Mouse (Mus musculus): ENCODE data around the gene Ankrd53. TPM values are rescaled to one million over a fixed set of nuclear protein-coding genes. Genes with fewer than 3 reads are reported as not detected.
A peak's percentile ranks its signal among the peaks of the same experiment; 100 is the strongest.
"Not testable (repeated sequence)": the region's sequence is repeated elsewhere in the genome, so short reads cannot be mapped to it uniquely, and the experiment has no call there.

Gene Ankrd53
- polyA plus RNA-seq, 1 experiment from 2014 or later, result 0.21 TPM

DNA sequence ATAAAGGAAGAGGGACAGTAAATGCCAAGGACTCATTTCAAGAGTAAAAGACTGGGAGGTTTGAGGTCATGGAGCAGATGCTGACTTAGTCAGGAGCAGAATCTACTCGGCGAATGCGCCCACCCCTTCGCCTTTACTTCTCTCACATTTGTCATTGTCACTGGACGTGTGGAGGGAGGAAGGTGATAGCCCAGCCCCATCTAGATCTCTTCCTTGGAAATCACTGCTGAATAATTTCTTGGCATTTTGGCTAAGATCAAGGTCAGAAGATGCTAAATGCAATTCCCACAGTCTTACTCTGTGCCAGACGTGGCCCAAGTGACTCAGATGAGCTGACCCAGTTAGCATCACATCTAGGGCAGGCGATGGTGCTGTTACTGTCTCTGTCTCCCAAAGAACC, 15.9 kb downstream of the Ankrd53 start:
- no peak overlapping the region for H3K4me3 ChIP-seq (ENCODE audit: low read depth, low read length)

DNA sequence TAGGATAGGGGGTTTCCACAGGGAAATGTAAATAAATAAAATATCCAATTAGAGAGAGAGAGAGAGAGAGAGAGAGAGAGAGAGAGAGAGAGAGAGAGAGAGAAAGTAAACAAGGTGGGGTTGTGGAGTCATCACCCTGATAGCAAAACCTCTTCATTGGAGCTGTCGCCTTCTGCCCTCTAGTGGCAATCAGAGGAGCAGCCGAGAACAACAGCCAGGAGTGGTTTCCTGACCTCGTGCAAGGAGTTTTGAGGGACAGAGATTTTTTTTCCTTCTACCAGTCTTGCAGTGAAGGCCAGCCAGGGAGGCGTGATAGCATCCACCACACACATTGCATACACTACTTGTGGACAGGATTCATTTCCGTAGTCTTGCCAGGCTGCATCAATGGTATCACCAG, 16.6 kb downstream of the Ankrd53 start:
- H3K27ac ChIP-seq (ENCODE audit: low read depth), result no peak overlapping the region
- no peak overlapping the region for H3K9ac ChIP-seq
- DNase-seq (peak; percentile 78), ATAC-seq (ENCODE audit: insufficient read depth) (no peak)
- no peak overlapping the region for H3K4me3 ChIP-seq (ENCODE audit: low read depth, low read length)
- WGBS, result 6% methylated on average over 5 of the region's 5 CpGs
- peak; percentile 81 for TF ChIP-seq CTCF (IDR thresholded peaks at IDR 0.05; ENCODE audit: low read depth)
- H3K27me3 ChIP-seq (ENCODE audit: insufficient read depth, low read length), result no peaks in the 10 kb centered on the region
- no peaks in the 10 kb centered on the region for H3K9me3 ChIP-seq (ENCODE audit: low read depth, low read length)
- peaks cover 7% of the 10 kb centered on the region; the same call in 1 of the 2 replicates for H3K4me1 ChIP-seq (ENCODE audit: insufficient read depth)
- no peak overlapping the region for H3K4me2 ChIP-seq
- H3K36me3 ChIP-seq (ENCODE audit: insufficient read depth), result no peaks in the 10 kb centered on the region

More for the DNA sequence above, 15.9 kb downstream of the Ankrd53 start:
- WGBS, result 56% methylated on average over 7 of the region's 7 CpGs
- no peak overlapping the region for H3K9ac ChIP-seq
- H3K4me2 ChIP-seq, result no peak overlapping the region
- peaks cover 7% of the 10 kb centered on the region; the same call in 1 of the 2 replicates for H3K4me1 ChIP-seq (ENCODE audit: insufficient read depth)
- H3K27ac ChIP-seq (ENCODE audit: low read depth), result no peak overlapping the region
- H3K36me3 ChIP-seq (ENCODE audit: insufficient read depth), result peaks cover 5% of the 10 kb centered on the region; the same call in 1 of the 2 replicates
- no peaks in the 10 kb centered on the region for H3K9me3 ChIP-seq (ENCODE audit: low read depth, low read length)
- TF ChIP-seq CTCF (IDR thresholded peaks at IDR 0.05; ENCODE audit: low read depth), result no peak
- H3K27me3 ChIP-seq (ENCODE audit: insufficient read depth, low read length), result no peaks in the 10 kb centered on the region
- DNase-seq, result no peak
- ATAC-seq (ENCODE audit: insufficient read depth), result no peak

DNA sequence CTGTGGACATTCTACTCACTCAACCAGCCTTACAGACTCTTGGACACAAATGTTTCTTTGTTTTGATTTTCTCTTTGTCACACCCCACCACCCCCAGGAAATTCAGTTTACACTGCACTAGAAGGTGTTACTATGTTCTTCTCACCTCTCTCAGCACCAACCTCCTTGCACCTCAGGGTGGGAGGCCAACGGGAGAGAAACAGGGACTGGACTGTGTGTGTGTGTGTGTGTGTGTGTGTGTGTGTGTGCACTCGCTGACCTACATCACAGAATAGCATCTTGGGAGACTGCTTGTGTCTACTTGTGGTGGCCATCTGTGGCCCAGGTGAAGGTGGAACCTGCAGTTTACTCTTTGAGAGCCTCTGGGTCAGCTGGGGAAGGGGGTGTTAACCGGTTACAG, 24.0 kb downstream of the Ankrd53 start:
- Histone ChIP-seq H3K4me3 (ENCODE audit: low read depth, low read length) (no peak overlapping the region), H3K4me1 (ENCODE audit: insufficient read depth) (no peaks in the 10 kb centered on the region), H3K9ac (no peak overlapping the region), H3K27ac (ENCODE audit: low read depth) (no peak overlapping the region), H3K4me2 (no peak overlapping the region), H3K9me3 (ENCODE audit: low read depth, low read length) (no peaks in the 10 kb centered on the region), H3K36me3 (ENCODE audit: insufficient read depth) (no peaks in the 10 kb centered on the region), H3K27me3 (ENCODE audit: insufficient read depth, low read length) (no peaks in the 10 kb centered on the region)
- no peak for ATAC-seq (ENCODE audit: insufficient read depth)
- WGBS, result 49% methylated on average over 3 of the region's 3 CpGs
- no peak for DNase-seq
- no peak for TF ChIP-seq CTCF (IDR thresholded peaks at IDR 0.05; ENCODE audit: low read depth)

DNA sequence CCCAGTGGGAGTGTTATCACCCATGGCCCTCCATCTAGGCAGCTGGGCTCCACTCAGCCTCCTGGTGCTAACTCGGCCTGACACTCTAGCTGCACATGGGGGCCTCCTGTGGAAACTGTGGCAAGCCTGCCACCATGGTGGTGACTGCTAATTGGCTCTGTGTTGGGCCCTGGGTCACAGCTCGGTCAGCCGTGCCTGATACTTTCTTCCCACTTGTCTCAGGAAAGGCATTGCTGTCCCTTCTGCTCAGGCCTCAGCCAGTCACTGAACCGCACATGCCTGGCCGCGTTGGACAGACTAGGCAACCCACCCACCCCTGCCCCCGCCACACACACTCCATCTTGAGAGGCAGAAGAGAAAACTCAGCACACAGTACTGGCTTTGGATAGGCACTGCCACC, 26.1 kb downstream of the Ankrd53 start:
- WGBS, result 65% methylated on average over 7 of the region's 7 CpGs
- no peak overlapping the region for H3K27ac ChIP-seq (ENCODE audit: low read depth)
- no peak overlapping the region for H3K4me3 ChIP-seq (ENCODE audit: low read depth, low read length)
- no peaks in the 10 kb centered on the region for H3K27me3 ChIP-seq (ENCODE audit: insufficient read depth, low read length)
- H3K9ac ChIP-seq, result no peak overlapping the region
- ATAC-seq (ENCODE audit: insufficient read depth) (no peak), DNase-seq (no peak)
- no peaks in the 10 kb centered on the region for H3K4me1 ChIP-seq (ENCODE audit: insufficient read depth)
- no peak overlapping the region for H3K4me2 ChIP-seq
- no peaks in the 10 kb centered on the region for H3K9me3 ChIP-seq (ENCODE audit: low read depth, low read length)
- no peak for TF ChIP-seq CTCF (IDR thresholded peaks at IDR 0.05; ENCODE audit: low read depth)
- no peaks in the 10 kb centered on the region for H3K36me3 ChIP-seq (ENCODE audit: insufficient read depth)

DNA sequence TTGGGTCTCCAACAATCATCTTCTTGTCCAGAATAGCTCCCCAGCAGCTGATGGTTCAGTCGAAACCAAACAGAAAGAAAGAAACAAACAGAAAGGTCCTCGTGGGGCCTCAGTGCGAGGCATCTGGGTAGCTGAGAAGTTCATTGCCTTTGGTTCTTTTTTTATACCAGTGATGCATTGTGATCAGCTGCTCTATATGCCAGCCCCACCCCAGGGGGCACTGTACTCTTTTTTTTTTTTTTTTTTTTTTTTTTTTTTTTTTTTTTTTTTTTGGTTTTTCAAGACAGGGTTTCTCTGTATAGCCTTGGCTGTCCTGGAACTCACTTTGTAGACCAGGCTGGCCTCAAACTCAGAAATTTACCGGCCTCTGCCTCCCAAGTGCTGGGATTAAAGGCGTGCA, 28.1 kb downstream of the Ankrd53 start:
- 85% methylated on average over 5 of the region's 5 CpGs for WGBS
- not testable (repeated sequence) for H3K27me3 ChIP-seq (ENCODE audit: insufficient read depth, low read length); H3K4me3 ChIP-seq (ENCODE audit: low read depth, low read length); H3K9me3 ChIP-seq (ENCODE audit: low read depth, low read length); DNase-seq; H3K27ac ChIP-seq (ENCODE audit: low read depth); H3K4me1 ChIP-seq (ENCODE audit: insufficient read depth); H3K36me3 ChIP-seq (ENCODE audit: insufficient read depth); ATAC-seq (ENCODE audit: insufficient read depth); H3K9ac ChIP-seq; H3K4me2 ChIP-seq

DNA sequence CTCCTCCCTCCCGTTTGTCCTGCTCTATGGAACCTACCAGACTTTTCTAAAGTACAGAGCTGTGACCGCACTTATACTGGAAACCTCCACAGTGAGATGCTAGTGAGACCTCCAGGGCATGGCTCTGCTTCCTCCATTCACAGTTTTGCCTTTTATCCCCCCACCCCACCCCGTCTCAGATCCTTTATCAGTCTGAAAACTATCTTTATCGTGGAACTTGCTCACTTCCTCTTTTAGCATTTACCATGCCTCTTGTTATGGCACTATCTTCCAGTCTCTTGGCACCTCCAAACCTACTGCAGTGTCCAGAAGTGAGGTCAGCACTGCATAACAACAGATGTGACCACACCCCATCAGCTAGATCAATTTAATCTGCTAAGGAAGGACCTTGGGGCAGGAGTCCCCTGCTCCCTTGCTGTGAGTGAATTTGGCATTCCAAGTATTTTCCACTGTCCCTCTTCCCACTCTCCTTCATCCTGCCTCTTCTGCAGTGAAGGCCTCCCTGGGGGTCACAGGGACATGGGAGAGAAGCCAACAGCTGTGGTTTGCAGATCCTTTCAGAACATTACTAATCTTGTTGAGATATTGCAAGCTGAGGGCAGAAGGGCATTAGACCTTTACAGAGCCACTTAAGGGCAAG, 28.9 kb downstream of the Ankrd53 start:
- Histone ChIP-seq H3K4me1 (ENCODE audit: insufficient read depth) (peaks cover 7% of the 10 kb centered on the region), H3K4me2 (no peak overlapping the region), H3K27me3 (ENCODE audit: insufficient read depth, low read length) (no peaks in the 10 kb centered on the region), H3K9ac (no peak overlapping the region), H3K36me3 (ENCODE audit: insufficient read depth) (no peaks in the 10 kb centered on the region), H3K9me3 (ENCODE audit: low read depth, low read length) (no peaks in the 10 kb centered on the region), H3K4me3 (ENCODE audit: low read depth, low read length) (no peak overlapping the region), H3K27ac (ENCODE audit: low read depth) (no peak overlapping the region)
- WGBS, result 59% methylated on average over 4 of the region's 4 CpGs
- DNase-seq (no peak), ATAC-seq (ENCODE audit: insufficient read depth) (no peak)
- TF ChIP-seq CTCF (IDR thresholded peaks at IDR 0.05; ENCODE audit: low read depth), result no peak

DNA sequence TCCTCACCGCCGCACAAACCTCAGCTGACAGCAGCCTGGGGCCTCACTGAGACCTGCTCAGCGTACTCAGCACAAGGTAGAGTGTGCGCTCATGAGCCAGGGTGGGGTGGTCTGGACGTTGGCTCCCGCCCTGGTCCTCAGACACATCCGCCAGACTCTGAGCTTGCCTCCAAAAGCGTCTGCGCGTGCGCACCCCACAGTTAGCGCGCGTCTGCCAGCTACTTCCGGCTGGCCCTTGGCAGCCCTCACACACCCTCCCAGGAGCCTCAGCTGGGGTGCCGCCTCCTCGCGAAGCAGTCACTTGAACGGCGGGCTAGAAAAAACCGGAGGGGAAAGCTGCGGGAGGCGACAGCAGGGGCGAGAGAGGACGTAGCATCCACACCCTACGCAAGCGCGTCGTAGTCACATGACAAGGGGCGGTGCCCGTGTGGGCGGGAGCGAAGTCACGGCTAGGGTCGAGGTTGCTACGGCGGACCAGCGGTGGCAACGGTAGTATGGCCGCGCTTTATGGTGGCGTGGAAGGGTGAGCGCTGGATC, 32.4 kb downstream of the Ankrd53 start, which contains the start of gene Nagk:
TSS of gene Nagk (plus strand) at position 223 of the 537 bp plus-strand sequence.
- DNase-seq (peak; percentile 96), ATAC-seq (ENCODE audit: insufficient read depth) (peak; percentile 96)
- no peaks in the 10 kb centered on the region for H3K9me3 ChIP-seq (ENCODE audit: low read depth, low read length)
- H3K4me2 ChIP-seq, result peak within 1 kb of the TSS; percentile 97
- peak within 1 kb of the TSS; percentile 72 for H3K4me3 ChIP-seq (ENCODE audit: low read depth, low read length)
- H3K36me3 ChIP-seq (ENCODE audit: insufficient read depth), result peaks cover 6% of the 10 kb centered on the region
- peaks cover 7% of the 10 kb centered on the region for H3K4me1 ChIP-seq (ENCODE audit: insufficient read depth)
- H3K9ac ChIP-seq, result peak within 1 kb of the TSS; percentile 69
- no peaks in the 10 kb centered on the region for H3K27me3 ChIP-seq (ENCODE audit: insufficient read depth, low read length)
- TF ChIP-seq CTCF (IDR thresholded peaks at IDR 0.05; ENCODE audit: low read depth), result no peak
- WGBS, result under 1% methylated on average over 43 of the region's 43 CpGs
- peak within 1 kb of the TSS; percentile 95 for H3K27ac ChIP-seq (ENCODE audit: low read depth)

All from lung, embryonic 14.5 days (tissue).